Mouse (Mus musculus) thymus, adult 2 months (tissue): ENCODE data around the gene Brsk1.

Source experiments
- CTCF ChIP-seq: fragments of 200-500 bp; IDR thresholded peaks from 2 replicates; pipeline ENCODE4 v1.5.1; 2012; ENCODE audit warnings: mild to moderate bottlenecking, control low read depth, low read length, moderate library complexity, borderline replicate concordance; ENCODE audit not compliant: control insufficient read depth, poor library complexity, insufficient read depth; ENCODE audit errors: extremely low read depth
- POLR2A ChIP-seq: fragments of 200-500 bp; IDR thresholded peaks from 2 replicates; pipeline ENCODE4 v1.6.1; 2012; ENCODE audit warnings: mild to moderate bottlenecking, low read length, control low read depth, moderate library complexity; ENCODE audit not compliant: control insufficient read depth, poor library complexity, insufficient read depth; ENCODE audit errors: extremely low read depth

DNA sequence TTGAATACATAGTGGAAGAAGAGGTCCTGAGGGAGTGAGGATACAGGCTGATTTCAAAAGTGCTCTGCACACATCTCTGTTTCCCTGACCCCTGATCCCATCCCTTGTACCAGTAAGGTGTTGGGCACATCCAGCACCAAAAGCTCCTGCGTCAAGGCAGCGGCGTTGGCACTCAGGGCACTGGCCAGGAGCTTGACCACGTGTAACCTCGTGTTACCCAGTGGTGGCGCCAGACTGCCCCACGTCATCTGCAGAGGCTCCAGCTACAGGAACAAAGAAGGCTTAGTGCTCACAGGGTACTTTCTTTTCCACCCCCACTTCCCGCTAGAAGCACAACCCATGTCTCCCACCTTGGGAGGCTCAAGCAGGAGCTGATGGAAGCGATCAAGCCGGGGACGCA is 49.2 kb upstream of the Brsk1 start:
- TF ChIP-seq CTCF = no peak
- no peak for TF ChIP-seq POLR2A
